Mouse (Mus musculus): ENCODE results near the gene Keap1.
"Not testable (repeated sequence)": the region's sequence is repeated elsewhere in the genome, so short reads cannot be mapped to it uniquely, and the experiment has no call there.

Keap1 gene

DNA sequence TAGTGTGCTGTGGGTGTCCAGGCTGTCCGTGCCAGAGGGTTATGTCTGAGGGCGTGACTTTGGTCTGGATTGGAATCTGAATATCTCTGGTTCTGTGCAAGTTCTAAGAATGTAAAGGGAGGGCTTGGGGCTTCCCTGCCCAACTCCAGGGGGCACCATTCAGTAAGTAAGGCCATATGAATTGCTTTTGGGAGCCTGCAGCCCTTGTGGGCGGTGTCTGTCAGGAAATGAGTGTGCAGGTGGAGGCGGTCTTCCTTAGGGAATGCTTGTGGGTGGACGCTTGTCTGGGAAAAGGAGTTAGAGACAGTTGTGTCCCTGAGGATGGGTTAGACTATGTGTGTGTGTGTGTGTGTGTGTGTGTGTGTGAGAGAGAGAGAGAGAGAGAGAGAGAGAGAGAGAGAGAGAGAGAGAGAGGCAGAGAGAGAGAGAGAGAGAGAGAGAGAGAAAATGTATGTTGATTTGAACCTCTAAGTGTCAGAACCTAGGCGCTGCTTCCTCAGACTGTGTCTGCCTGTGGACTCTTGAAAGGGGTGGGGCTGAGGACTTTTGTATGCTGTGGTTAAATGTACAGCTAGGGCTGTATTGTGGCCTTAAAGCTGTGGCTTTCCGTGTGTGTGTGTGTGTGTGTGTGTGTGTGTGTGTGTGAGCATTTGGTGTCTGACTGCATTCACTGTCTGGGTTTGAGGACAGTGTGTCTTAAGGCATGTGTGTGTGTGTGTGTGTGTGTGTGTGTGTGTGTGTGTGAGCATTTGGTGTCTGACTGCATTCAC lies 43.2 kb downstream of the Keap1 start:
- DNase-seq (ENCODE audit: low spot score) = not testable (repeated sequence)

DNA sequence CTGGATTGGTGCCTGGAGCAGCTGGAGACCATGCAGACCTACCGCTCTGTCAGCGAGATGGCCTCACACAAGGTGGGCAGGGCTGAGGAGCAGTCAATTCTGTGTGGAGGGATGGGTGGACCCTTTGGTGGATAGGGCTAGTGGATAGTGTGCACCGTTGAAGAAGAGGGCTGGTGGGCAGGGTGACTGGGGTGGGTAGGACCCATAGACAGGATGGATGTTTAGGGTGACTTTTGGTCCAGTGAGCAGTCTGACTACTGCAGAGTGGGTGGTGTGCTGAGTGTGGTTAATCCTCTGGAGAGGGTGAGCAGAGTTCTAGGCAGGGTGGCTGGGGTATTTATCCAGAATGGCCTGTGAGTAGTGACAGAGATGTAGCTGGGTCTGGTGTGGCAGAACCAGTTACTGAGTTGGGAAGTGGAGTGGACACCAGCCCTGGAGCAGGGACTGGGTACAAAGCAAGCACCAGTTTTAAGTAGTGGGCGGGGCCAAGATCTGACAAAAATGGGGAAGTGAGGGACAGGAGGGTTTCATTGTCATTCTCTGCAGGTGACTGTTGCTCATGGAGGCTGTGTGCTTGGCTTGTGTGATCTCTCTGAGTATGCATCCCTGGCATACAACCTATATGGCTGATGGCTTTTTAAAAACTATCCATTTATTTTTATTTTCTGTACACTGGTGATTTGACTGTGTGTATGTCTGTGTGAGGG lies 44.2 kb downstream of the Keap1 start:
- DNase-seq (ENCODE audit: low spot score) = no peak

DNA sequence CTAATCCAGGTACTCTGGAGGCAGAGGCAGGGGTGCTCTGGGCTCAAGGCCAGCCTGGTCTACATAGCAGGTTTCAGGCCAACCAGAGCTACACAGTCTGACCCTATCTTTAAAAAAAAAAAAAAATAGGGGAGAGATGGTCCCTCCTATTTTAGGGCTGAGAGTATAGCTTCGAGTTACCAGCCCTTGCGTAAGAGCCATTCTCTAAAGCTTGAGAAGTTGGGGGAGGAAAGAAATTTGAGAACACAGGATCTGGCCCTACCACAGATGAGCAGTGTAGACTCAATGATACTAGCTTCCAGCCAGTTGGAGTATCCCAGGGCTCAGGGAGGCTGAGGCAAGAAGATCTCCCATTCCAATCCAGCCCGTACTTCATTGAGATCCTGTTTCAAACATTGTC lies 45.4 kb downstream of the Keap1 start:
- DNase-seq (ENCODE audit: low spot score) = peak; percentile 11

DNA sequence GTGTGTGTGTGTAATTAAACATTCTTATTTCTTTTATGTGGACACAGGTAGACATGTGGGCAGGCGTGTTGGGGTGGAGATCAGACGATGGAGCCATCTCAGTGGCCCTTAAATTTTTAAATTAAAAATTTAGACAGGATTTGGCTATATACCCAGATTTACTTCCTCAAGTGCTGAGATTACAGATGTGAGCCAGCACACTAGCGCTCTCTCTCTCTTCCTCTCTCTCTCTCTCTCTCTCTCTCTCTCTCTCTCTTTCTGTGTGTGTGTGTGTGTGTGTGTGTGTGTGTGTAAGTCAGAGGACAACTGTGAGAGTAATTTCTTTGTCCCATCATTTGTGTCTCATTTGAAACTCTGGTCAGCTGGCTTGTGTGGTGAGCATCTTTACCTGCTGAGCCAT lies 48.5 kb downstream of the Keap1 start:
- no peak for DNase-seq (ENCODE audit: low spot score)

DNA sequence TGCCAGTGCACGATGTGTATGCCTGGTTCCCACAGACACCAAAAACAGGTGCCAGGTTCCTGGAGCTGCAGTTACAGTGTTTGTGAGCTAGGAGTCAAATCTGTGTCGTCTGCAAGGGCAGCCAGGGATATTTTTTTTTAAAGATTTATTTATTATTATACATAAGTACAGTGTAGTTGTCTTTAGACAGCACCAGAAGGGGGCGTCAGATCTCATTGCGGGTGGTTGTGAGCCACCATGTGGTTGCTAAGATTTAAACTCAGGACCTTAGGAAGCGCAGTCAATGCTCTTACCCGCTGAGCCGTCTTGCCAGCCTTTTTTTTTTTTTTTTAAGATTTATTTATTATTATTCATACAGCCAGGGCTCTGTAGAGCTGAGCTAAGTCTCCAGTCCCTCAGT lies 49.3 kb downstream of the Keap1 start:
- DNase-seq (ENCODE audit: low spot score) = no peak

DNA sequence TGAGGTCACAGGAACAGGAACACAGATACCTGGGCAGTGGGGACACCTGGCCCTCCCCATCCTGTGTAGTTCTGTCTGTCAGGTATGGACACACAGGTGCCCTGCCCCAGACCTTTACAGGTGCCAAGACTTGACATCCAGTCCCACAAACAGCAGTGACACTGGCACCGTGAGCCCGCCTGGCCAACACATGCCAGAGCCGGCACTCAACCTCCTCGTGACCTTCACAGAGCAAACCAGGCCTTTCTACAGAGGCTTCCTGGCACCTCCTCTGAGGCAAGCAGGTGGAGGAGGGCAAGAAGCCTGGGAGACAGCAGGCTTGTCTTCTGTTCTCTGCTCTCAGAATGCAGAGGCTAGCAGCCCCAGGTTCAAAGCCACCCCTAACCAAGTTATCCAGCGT lies 53.7 kb downstream of the Keap1 start:
- no peak for DNase-seq (ENCODE audit: low spot score)

DNA sequence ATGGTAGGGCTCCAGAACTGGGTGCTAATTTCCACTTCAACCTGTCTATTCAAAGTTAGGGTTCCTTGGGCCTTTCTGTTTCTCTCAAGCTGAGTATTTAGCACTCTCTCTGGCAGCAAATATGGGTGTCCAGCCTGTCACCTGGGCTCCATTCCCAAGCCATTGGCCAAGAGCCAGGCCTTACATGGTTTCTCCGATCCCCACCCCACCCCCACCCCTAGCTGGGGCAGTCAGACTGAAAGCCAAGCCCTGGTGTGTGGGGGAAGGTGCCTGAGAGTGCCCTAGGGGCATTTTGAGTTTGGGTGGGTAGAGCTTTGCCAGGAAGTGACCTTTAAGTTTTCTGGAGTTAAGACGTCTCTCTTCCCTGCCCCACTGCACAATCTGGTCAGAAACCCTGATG lies 54.4 kb downstream of the Keap1 start:
- peak; percentile 67 for DNase-seq (ENCODE audit: low spot score)

DNA sequence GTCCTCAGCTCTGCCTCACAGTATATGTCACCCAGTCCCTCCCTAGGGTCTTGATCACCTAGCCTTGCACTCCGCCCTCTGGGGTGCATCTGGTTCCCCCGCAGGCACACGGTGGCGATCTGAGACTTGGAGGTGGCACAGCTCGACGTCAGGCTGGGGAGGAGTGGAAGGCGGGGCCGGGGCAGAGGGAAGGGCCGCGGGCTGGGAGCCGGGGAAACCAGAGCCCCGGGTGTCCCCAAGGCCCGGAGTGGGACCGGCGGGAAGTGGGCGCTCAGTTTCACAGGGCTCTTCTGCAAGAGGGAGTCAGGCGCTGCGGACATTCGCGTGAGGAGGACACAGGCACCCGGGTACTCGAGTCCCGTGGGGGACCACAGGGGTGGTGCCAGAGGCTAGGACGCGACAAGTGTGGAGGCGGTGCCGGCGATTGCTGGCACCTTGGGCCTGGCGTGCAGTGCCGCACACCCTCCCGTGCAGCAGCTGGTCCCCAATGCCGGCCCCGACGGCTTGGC lies 55.2 kb downstream of the Keap1 start:
- DNase-seq (ENCODE audit: low spot score) = no peak

DNA sequence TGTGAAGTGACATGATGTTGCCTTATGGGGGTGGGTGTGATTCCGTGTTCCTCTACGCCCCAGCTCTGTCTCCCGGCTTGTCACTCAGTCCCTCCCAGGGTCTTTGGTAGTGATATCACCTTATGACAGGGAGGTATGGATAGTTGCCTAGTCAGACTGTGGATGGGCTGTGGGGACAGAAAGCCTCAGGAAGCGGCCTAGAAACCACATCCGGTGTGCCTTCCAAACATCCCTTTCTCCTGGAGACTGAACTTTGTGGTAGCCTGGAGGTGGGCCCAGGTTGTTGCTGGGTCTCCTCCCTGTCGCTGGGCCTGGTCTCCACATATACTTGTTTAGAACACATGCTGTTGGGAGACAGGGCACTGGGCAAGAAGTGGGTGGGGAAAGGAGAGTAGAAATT lies 55.7 kb downstream of the Keap1 start:
- no peak for DNase-seq (ENCODE audit: low spot score)

DNA sequence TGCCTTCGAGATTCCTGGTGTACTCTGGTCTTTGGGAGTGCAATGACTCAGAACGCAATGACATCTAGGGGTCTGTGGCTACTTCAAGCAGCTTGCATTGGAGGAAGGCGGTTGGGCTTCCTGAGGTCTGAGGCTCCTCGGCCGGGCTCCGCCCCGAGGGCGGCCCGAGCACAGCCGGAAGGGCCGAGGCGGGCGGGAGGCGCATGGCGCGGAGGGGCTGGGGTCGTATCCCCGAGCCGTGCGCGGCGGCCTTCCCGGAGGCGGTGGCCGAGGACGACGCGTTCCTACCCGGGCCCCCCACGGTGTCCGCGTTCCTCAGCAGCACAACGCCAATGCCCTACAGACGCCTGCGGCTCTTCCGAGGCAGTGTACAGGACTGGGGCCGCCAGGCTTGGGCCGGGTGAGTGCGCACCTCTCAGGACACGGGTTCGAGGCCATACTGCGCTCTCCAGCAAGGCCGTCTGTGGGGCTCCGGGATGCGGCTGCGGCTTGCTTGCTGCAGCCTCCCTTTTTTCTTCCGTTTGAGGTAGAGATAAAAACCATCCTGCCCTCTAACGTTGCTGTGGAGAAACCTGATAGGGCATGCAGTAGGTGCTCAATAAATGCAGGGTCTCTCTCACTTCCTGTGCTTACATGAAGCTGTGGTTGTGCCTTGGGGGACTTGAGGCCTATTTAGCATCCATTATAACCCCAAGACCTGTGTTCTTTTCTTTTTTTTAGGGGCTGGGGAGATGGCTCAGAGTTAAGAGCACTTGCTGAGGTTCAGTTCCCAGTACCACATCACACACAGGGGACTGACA lies 57.5 kb downstream of the Keap1 start:
- DNase-seq (ENCODE audit: low spot score) = no peak

DNA sequence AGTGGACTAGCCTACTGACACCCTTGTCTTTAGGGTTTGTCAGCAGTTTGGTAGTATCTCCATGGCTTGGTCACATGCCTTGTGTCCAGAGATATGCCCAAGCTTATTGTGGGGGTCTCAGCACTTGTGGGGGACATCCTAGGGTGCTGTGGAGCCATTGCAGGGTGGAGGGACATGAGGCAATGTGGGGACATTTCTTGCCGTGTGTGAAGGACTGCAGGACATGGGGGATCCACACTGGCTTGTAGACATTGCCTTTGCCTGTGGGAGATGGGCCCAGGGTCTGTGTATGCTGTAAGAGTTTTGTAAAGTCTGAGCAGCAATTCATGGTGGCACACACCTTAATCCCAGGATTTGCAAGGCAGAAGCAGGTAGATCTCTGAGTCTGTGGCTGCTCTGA lies 58.3 kb downstream of the Keap1 start:
- DNase-seq (ENCODE audit: low spot score) = no peak

DNA sequence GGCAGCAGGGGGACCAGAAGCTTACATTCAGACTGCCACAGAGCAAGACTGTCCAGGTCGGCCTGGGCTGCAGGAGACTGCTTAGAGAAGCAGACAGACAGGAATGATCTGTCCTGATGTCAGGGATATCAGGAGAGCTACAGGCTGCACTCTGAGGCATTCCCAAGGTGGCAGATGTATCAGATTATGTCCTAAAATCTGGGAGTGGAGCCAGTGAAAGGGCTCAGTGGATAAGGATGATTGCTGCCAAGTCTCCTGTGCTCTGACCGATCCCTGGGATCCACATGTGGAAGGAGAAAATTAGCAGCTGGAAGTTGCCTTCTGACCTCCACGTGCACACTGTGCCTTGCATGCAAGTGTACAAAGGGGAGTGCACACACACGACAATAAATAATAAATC lies 58.8 kb downstream of the Keap1 start:
- DNase-seq (ENCODE audit: low spot score) = peak; percentile 66

All from adipocyte (in vitro differentiated cells).